Comparison of ENCODE assay signal across 19 mouse cellular contexts in genomic region chr7:97312196-97312595, GRCm38 (mm10).
"Had no signal": no experiment of that assay in that cellular context is flagged by ENCODE, and none has a peak within 500 bp of the region (broad histone marks: within the 10 kb centered on the region; RNA-seq: fewer than 3 reads in every experiment).

No protein-coding gene starts in this region.

- H3K27me3 ChIP-seq: liver, embryonic 13.5 days; liver, embryonic 15.5 days; lung, embryonic 15.5 days; midbrain, embryonic 12.5 days; neural tube, embryonic 12.5 days; stomach, embryonic 15.5 days had no signal

- DNase-seq: liver; liver, embryonic 13.5 days; liver, postnatal 0 days; lung, adult 2 months; lung, postnatal 14 days; lung, postnatal 36 days; midbrain, embryonic 14.5 days; right cerebral cortex, postnatal 25 days; thymus, adult 2 months; thymus, postnatal 14 days; thymus, postnatal 36 days had no signal

- H3K4me1 ChIP-seq: liver, embryonic 13.5 days; liver, embryonic 15.5 days; lung, embryonic 15.5 days; midbrain, embryonic 12.5 days; neural tube, embryonic 12.5 days; stomach, embryonic 15.5 days had no signal

- H3K9me3 ChIP-seq: liver, embryonic 13.5 days; liver, embryonic 15.5 days; lung, embryonic 15.5 days; midbrain, embryonic 12.5 days; neural tube, embryonic 12.5 days; stomach, embryonic 15.5 days had no signal

- H3K4me3 ChIP-seq: liver, embryonic 13.5 days; liver, embryonic 15.5 days; lung, embryonic 15.5 days; megakaryocyte, embryonic 14.5 days; midbrain, embryonic 12.5 days; neural tube, embryonic 12.5 days; stomach, embryonic 15.5 days had no signal

- H3K27ac ChIP-seq: liver, embryonic 13.5 days; liver, embryonic 15.5 days; lung, embryonic 15.5 days; macrophage; midbrain, embryonic 12.5 days; neural tube, embryonic 12.5 days; stomach, embryonic 15.5 days; stomach, postnatal 0 days had no signal
